Mouse (Mus musculus): ENCODE measurements at regions not wholly inside any gene's neighbourhood (a gene's known extent, or its start where the extent isn't known, plus 50 kb on each side); places are given as distances from the start of the nearest gene placed in this dataset.

- Histone ChIP-seq H3K27me3 (replicated peaks) (no peaks in the 10 kb centered on the region), H3K4me1 (no peaks in the 10 kb centered on the region), H3K4me2 (no peak overlapping the region), H3K27ac (no peak overlapping the region), H3K9ac (no peak overlapping the region), H3K4me3 (no peak overlapping the region), H3K9me3 (no peaks in the 10 kb centered on the region), H3K36me3 (replicated peaks) (no peaks in the 10 kb centered on the region)
- ATAC-seq (replicated peaks): no peak
Observed at GRCm38 (mm10) chr10:84144344-84144687, 296.1 kb downstream of the Nuak1 start.

DNA sequence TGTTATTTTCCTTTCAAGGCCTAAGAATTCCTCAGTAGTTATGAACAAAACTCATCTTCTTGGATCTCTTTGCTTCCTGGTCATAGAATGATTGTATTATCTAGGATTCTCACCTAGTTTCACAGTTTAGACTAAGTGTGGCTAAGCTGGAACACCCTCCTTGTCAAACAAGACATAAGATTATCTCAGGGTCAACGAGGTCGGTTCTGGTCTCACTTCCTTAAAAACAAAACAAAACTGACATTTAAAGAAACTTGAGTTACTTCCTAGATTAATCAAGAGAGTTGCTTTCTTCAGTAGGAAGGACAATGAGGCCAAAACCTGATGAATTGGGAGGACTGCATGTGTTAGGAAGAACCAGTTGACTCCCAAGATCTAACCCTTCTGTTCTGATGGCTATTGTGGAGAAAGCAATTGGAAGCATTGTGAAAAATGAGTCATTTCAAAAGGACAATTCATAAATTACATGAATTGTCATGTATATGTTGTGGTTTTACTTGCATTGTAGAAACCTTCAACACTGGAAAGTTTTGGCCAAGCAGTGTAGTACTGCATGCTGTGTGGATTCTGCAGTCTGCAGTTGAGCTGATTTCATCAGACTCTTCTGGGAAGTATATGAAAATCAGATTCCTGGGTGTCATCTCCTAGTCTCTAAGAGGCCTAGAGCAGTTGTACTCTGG, 293.0 kb downstream of the Nuak1 start:
- no peaks in the 10 kb centered on the region for H3K4me1 ChIP-seq
- no peaks in the 10 kb centered on the region for H3K27me3 ChIP-seq (replicated peaks)
- no peak overlapping the region for H3K9ac ChIP-seq
- H3K36me3 ChIP-seq (replicated peaks): no peaks in the 10 kb centered on the region
- ATAC-seq (replicated peaks): no peak
- no peaks in the 10 kb centered on the region for H3K9me3 ChIP-seq
- no peak overlapping the region for H3K4me3 ChIP-seq
- no peak overlapping the region for H3K27ac ChIP-seq
- no peak overlapping the region for H3K4me2 ChIP-seq
- WGBS: 90% methylated on average over 2 of the region's 2 CpGs

GRCm38 (mm10) chr10:84163752-84164151, 276.6 kb downstream of the Nuak1 start:
- Histone ChIP-seq H3K27me3 (replicated peaks) (no peaks in the 10 kb centered on the region), H3K4me1 (no peaks in the 10 kb centered on the region), H3K4me2 (no peak overlapping the region), H3K27ac (no peak overlapping the region), H3K9ac (no peak overlapping the region), H3K36me3 (replicated peaks) (no peaks in the 10 kb centered on the region), H3K9me3 (no peaks in the 10 kb centered on the region), H3K4me3 (no peak overlapping the region)
- ATAC-seq (replicated peaks): no peak
- WGBS: 81% methylated on average over 4 of the region's 4 CpGs

DNA sequence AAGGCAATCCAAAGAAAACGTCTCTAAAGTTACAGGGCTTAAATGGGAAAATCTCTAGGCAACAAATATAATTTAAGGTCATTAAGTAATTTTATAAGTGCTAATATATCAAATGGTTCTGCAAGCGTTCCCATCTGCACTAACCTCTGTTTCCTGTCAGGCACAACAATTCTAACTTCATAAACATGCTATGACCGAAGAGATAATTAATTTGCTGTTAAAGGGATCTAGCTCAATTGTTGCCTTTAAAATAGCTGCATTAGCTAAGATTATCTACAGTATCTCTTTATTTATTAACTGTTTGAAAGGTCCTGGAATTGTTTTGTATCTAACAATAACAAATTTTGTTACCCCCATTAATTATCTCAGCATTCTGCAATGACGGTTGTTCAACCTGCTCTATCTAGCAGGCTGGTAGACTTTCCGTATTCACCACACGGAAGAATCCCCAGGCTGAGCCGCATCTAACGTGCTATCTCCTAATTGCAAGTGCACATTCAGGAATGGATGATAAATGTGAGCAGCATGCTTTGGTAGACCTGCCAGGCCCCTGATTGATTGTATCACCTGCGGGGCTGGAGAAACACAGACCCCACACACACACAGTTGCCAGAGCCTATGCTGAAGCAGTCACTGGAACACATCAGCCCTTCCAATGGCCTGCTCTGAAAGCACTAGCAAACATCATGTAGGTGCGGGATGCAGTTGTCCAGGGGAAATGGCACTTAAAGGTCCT, 274.4 kb downstream of the Nuak1 start:
- no peak for ATAC-seq (replicated peaks)
- H3K9me3 ChIP-seq: no peaks in the 10 kb centered on the region
- no peaks in the 10 kb centered on the region for H3K36me3 ChIP-seq (replicated peaks)
- H3K4me1 ChIP-seq: no peaks in the 10 kb centered on the region
- H3K9ac ChIP-seq: no peak overlapping the region
- 86% methylated on average over 10 of the region's 10 CpGs for WGBS
- H3K4me2 ChIP-seq: no peak overlapping the region
- H3K27ac ChIP-seq: no peak overlapping the region
- H3K4me3 ChIP-seq: no peak overlapping the region
- H3K27me3 ChIP-seq (replicated peaks): no peaks in the 10 kb centered on the region

GRCm38 (mm10) chr10:84166568-84166905, 273.9 kb downstream of the Nuak1 start:
- WGBS: 60% methylated on average over 3 of the region's 3 CpGs
- H3K4me1 ChIP-seq: no peaks in the 10 kb centered on the region
- no peaks in the 10 kb centered on the region for H3K9me3 ChIP-seq
- peak; percentile 60; the same call in 1 of the 2 replicates for ATAC-seq (replicated peaks)
- no peak overlapping the region for H3K4me3 ChIP-seq
- H3K9ac ChIP-seq: no peak overlapping the region
- no peak overlapping the region for H3K27ac ChIP-seq
- no peak overlapping the region for H3K4me2 ChIP-seq
- no peaks in the 10 kb centered on the region for H3K27me3 ChIP-seq (replicated peaks)
- no peaks in the 10 kb centered on the region for H3K36me3 ChIP-seq (replicated peaks)

GRCm38 (mm10) chr10:84172828-84173321, 267.5 kb downstream of the Nuak1 start:
- Histone ChIP-seq H3K4me2 (no peak overlapping the region), H3K4me1 (no peaks in the 10 kb centered on the region), H3K9ac (no peak overlapping the region), H3K27ac (no peak overlapping the region), H3K4me3 (no peak overlapping the region), H3K27me3 (replicated peaks) (no peaks in the 10 kb centered on the region), H3K9me3 (no peaks in the 10 kb centered on the region), H3K36me3 (replicated peaks) (no peaks in the 10 kb centered on the region)
- ATAC-seq (replicated peaks): 0 out of 2 replicates have a peak, but pooled peaks have one; percentile 42
- WGBS: 56% methylated on average over 4 of the region's 4 CpGs

GRCm38 (mm10) chr10:84183239-84183638, 257.2 kb downstream of the Nuak1 start:
- Histone ChIP-seq H3K4me2 (no peak overlapping the region), H3K27ac (no peak overlapping the region), H3K27me3 (replicated peaks) (no peaks in the 10 kb centered on the region), H3K9me3 (no peaks in the 10 kb centered on the region), H3K4me1 (no peaks in the 10 kb centered on the region), H3K4me3 (no peak overlapping the region), H3K36me3 (replicated peaks) (no peaks in the 10 kb centered on the region), H3K9ac (no peak overlapping the region)
- no peak for ATAC-seq (replicated peaks)
- WGBS: 80% methylated on average over 2 of the region's 2 CpGs

DNA sequence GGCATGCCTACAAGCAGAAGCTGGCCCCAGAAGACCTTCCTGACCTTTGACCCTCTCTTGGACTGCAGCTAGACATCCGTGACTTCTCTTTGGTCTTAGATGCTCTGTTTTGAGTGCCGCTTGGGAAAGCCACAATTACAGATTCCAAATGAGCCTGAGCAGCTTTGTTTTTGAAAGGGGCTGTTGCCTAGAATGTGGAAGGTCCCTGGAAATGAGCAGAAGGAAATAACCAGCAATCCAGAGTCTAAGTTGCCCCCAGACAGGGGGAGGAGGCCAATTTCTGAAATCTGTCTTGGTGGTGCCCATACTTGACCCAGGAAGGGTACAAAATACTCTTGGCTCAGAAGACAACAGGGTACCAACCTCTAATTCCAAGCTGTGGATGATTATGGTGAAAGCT, 253.9 kb downstream of the Nuak1 start:
- WGBS: 45% methylated on average over 2 of the region's 2 CpGs
- Histone ChIP-seq H3K4me3 (no peak overlapping the region), H3K4me2 (no peak overlapping the region), H3K27ac (no peak overlapping the region), H3K36me3 (replicated peaks) (no peaks in the 10 kb centered on the region), H3K9me3 (no peaks in the 10 kb centered on the region), H3K4me1 (no peaks in the 10 kb centered on the region), H3K27me3 (replicated peaks) (no peaks in the 10 kb centered on the region), H3K9ac (no peak overlapping the region)
- ATAC-seq (replicated peaks): no peak

DNA sequence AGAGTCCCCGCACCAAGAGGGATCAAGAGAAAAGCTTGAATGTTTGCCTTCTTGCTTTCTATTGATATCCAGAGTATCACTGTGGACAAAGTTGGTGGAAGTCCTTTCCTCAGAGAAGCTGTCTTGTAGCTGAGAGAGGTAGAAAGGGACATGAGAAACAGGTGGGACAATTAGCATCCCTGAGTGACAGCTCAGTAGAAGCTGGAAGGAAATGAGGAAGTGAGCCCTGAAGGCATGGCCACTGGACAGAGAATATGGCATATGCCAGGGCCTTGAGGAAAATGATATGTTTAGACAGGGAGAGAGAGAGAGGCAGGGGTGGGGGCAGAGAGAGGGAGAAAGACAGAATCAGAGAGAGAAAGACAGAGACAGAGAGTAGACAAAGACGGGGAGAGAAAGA, 241.4 kb downstream of the Nuak1 start:
- Histone ChIP-seq H3K9me3 (no peaks in the 10 kb centered on the region), H3K36me3 (replicated peaks) (no peaks in the 10 kb centered on the region), H3K27ac (no peak overlapping the region), H3K4me1 (no peaks in the 10 kb centered on the region), H3K9ac (no peak overlapping the region), H3K4me3 (no peak overlapping the region), H3K4me2 (no peak overlapping the region), H3K27me3 (replicated peaks) (no peaks in the 10 kb centered on the region)
- 84% methylated on average over 2 of the region's 2 CpGs for WGBS
- ATAC-seq (replicated peaks): no peak

GRCm38 (mm10) chr10:84201785-84202184, 238.6 kb downstream of the Nuak1 start:
- H3K9ac ChIP-seq: no peak overlapping the region
- H3K27me3 ChIP-seq (replicated peaks): no peaks in the 10 kb centered on the region
- no peaks in the 10 kb centered on the region for H3K4me1 ChIP-seq
- no peaks in the 10 kb centered on the region for H3K9me3 ChIP-seq
- H3K27ac ChIP-seq: no peak overlapping the region
- 68% methylated on average over 3 of the region's 3 CpGs for WGBS
- no peak for ATAC-seq (replicated peaks)
- H3K4me2 ChIP-seq: no peak overlapping the region
- no peaks in the 10 kb centered on the region for H3K36me3 ChIP-seq (replicated peaks)
- H3K4me3 ChIP-seq: no peak overlapping the region

GRCm38 (mm10) chr10:84212096-84212785, 228.2 kb downstream of the Nuak1 start:
- H3K9ac ChIP-seq: no peak overlapping the region
- no peaks in the 10 kb centered on the region for H3K36me3 ChIP-seq (replicated peaks)
- ATAC-seq (replicated peaks): no peak
- WGBS: 86% methylated on average over 5 of the region's 5 CpGs
- no peaks in the 10 kb centered on the region for H3K4me1 ChIP-seq
- H3K27ac ChIP-seq: no peak overlapping the region
- no peaks in the 10 kb centered on the region for H3K27me3 ChIP-seq (replicated peaks)
- H3K9me3 ChIP-seq: no peaks in the 10 kb centered on the region
- H3K4me3 ChIP-seq: no peak overlapping the region
- no peak overlapping the region for H3K4me2 ChIP-seq

- Histone ChIP-seq H3K4me2 (no peak overlapping the region), H3K9ac (no peak overlapping the region), H3K27ac (no peak overlapping the region), H3K9me3 (no peaks in the 10 kb centered on the region), H3K27me3 (replicated peaks) (no peaks in the 10 kb centered on the region), H3K4me3 (no peak overlapping the region), H3K4me1 (no peaks in the 10 kb centered on the region), H3K36me3 (replicated peaks) (no peaks in the 10 kb centered on the region)
- ATAC-seq (replicated peaks): no peak
Observed at GRCm38 (mm10) chr10:84214812-84215211, 225.6 kb downstream of the Nuak1 start.

Data from midbrain, embryonic 15.5 days (tissue).